Mouse (Mus musculus) c-Kit-positive CD71-positive TER-119-negative erythroid progenitor cells, embryonic 14.5 days (primary cell): ENCODE data around the gene Gm45021.

ENCODE experiments used
- DNase-seq: peaks from one replicate; pipeline ENCODE4 v3.0.0-alpha.2; 2013; ENCODE audit warnings: low read depth

The Gm45021 gene

GRCm38 (mm10) chr6:48658721-48659120, 69.3 kb downstream of the Gm45021 start:
- no peak for DNase-seq
